ENCODE assay signal across 7 mouse cellular contexts in genomic region chr8:77492356-77493058, GRCm38 (mm10). TPM values are rescaled to one million over a fixed set of nuclear protein-coding genes. Genes with fewer than 3 reads are reported as not detected.
DNase-seq lines count a peak whose midpoint lies in the region; ATAC-seq and TF ChIP-seq lines count a peak whose summit lies in the region.

No protein-coding gene starts in this region.

- H3K4me3 ChIP-seq in heart, embryonic 15.5 days, result no peak overlapping the region
- no peak overlapping the region for H3K4me3 ChIP-seq in liver, embryonic 11.5 days (ENCODE audit: low read depth, low read length)
- no peak overlapping the region for H3K4me3 ChIP-seq in midbrain, postnatal 0 days (ENCODE audit: low read depth, low read length)
- H3K4me3 ChIP-seq in thymus, adult 2 months (ENCODE audit: control insufficient read depth, insufficient read depth, low read length), result no peak overlapping the region

- no peak overlapping the region for H3K9ac ChIP-seq in heart, embryonic 15.5 days
- peak overlapping the region; percentile 26; the same call in 1 of the 2 replicates for H3K9ac ChIP-seq in liver, embryonic 11.5 days (ENCODE audit: low read depth, low read length)
- H3K9ac ChIP-seq in midbrain, postnatal 0 days (replicated peaks; ENCODE audit: low read length, poor library complexity, severe bottlenecking), result no peak overlapping the region

- peak overlapping the region; percentile 89 for H3K27ac ChIP-seq in heart, embryonic 15.5 days
- H3K27ac ChIP-seq in liver, embryonic 11.5 days (ENCODE audit: low read depth, low read length), result peak overlapping the region; percentile 71
- H3K27ac ChIP-seq in midbrain, postnatal 0 days (ENCODE audit: low read depth, low read length), result no peak overlapping the region
- H3K27ac ChIP-seq in thymus, adult 2 months (ENCODE audit: control insufficient read depth, insufficient read depth, low read length), result no peak overlapping the region

- H3K36me3 ChIP-seq in heart, embryonic 15.5 days, result no peaks in the 10 kb centered on the region
- H3K36me3 ChIP-seq in liver, embryonic 11.5 days (ENCODE audit: control insufficient read depth, insufficient read depth, low read length), result no peaks in the 10 kb centered on the region
- no peaks in the 10 kb centered on the region for H3K36me3 ChIP-seq in midbrain, postnatal 0 days (ENCODE audit: insufficient read depth, low read length)
- H3K36me3 ChIP-seq in thymus, adult 2 months (ENCODE audit: control insufficient read depth, insufficient read depth, low read length), result no peaks in the 10 kb centered on the region

- WGBS in heart, embryonic 15.5 days, result 21% methylated on average over 5 of the region's 5 CpGs
- 56% methylated on average over 5 of the region's 5 CpGs for WGBS in liver, embryonic 11.5 days
- 88% methylated on average over 5 of the region's 5 CpGs for WGBS in midbrain, postnatal 0 days
- 43% methylated on average over 5 of the region's 5 CpGs for WGBS in thymus, adult 2 months

- peak; percentile 24 for DNase-seq in CD4-positive, CD25-positive, alpha-beta regulatory T cell, adult 2 months (ENCODE audit: low read depth, low spot score)
- no peak for DNase-seq in liver, embryonic 11.5 days (ENCODE audit: low spot score)
- no peak for DNase-seq in embryo, embryonic 11 days
- DNase-seq in midbrain, postnatal 0 days (ENCODE audit: low spot score), result no peak
- no peak for DNase-seq in thymus, adult 2 months

- H3K4me1 ChIP-seq in heart, embryonic 15.5 days (replicated peaks), result peaks cover 90% of the 10 kb centered on the region
- peaks cover 65% of the 10 kb centered on the region for H3K4me1 ChIP-seq in liver, embryonic 11.5 days (replicated peaks; ENCODE audit: control insufficient read depth, insufficient read depth, low read length)
- peaks cover 2% of the 10 kb centered on the region; the same call in 1 of the 2 replicates for H3K4me1 ChIP-seq in midbrain, postnatal 0 days (ENCODE audit: insufficient read depth, low read length)
- H3K4me1 ChIP-seq in thymus, adult 2 months (replicated peaks; ENCODE audit: control insufficient read depth, insufficient read depth, low read length), result peaks cover 18% of the 10 kb centered on the region

- no peaks in the 10 kb centered on the region for H3K27me3 ChIP-seq in heart, embryonic 15.5 days
- H3K27me3 ChIP-seq in liver, embryonic 11.5 days (replicated peaks; ENCODE audit: control insufficient read depth, insufficient read depth, low read length), result no peaks in the 10 kb centered on the region
- no peaks in the 10 kb centered on the region for H3K27me3 ChIP-seq in midbrain, postnatal 0 days (ENCODE audit: insufficient read depth, low read length)
- no peaks in the 10 kb centered on the region for H3K27me3 ChIP-seq in thymus, adult 2 months (ENCODE audit: control insufficient read depth, insufficient read depth, low read length)

- no peaks in the 10 kb centered on the region for H3K9me3 ChIP-seq in heart, embryonic 15.5 days (replicated peaks)
- H3K9me3 ChIP-seq in liver, embryonic 11.5 days (ENCODE audit: control insufficient read depth, low read length), result no peaks in the 10 kb centered on the region
- no peaks in the 10 kb centered on the region for H3K9me3 ChIP-seq in midbrain, postnatal 0 days (ENCODE audit: low read length)

- TF ChIP-seq POLR2A in thymus, adult 2 months (IDR thresholded peaks at IDR 0.05; ENCODE audit: control insufficient read depth, extremely low read depth, insufficient read depth, low read length, poor library complexity), result no peak

- peak overlapping the region; percentile 42 for H3K4me2 ChIP-seq in heart, embryonic 15.5 days
- H3K4me2 ChIP-seq in liver, embryonic 11.5 days, result peak overlapping the region; percentile 45
- no peak overlapping the region for H3K4me2 ChIP-seq in midbrain, postnatal 0 days (ENCODE audit: low read depth, low read length, poor library complexity, severe bottlenecking)

- ATAC-seq in activated CD4-positive, CD25-positive, alpha-beta regulatory T cell, adult 4 months, result peak; percentile 14
- ATAC-seq in heart, embryonic 15.5 days (replicated peaks; ENCODE audit: insufficient number of reproducible peaks, insufficient read depth, low FRiP score, low read depth), result peak; percentile 51; the same call in 1 of the 2 replicates
- ATAC-seq in liver, embryonic 11.5 days (replicated peaks; ENCODE audit: low FRiP score), result no peak
- ATAC-seq in midbrain, postnatal 0 days (ENCODE audit: low FRiP score), result no peak

- no peak for TF ChIP-seq CTCF in midbrain, postnatal 0 days (IDR thresholded peaks at IDR 0.05)
- no peak for TF ChIP-seq CTCF in thymus, adult 2 months (IDR thresholded peaks at IDR 0.05; ENCODE audit: borderline replicate concordance, control insufficient read depth, extremely low read depth, insufficient read depth, low read length, poor library complexity)

RNA-seq across cellular contexts. Expression of gene Arhgap10, which starts 25.2 kb away (rescaled TPM):
- 1 to 10 TPM; 2.1 to 2.9 TPM for polyA plus RNA-seq in activated CD4-positive, CD25-positive, alpha-beta regulatory T cell, adult 4 months (2017; shearing (Covaris generic))
- 26.6 and 29.3 TPM in 2 replicates for polyA plus RNA-seq in heart, embryonic 15.5 days (2015; fragmentation: Nextera tagmentation; extraction: Ambion mirVana)
- polyA plus RNA-seq in liver, embryonic 11.5 days (2014; fragmentation: Nextera tagmentation; extraction: Ambion mirVana), result 20.1 and 20.2 TPM in 2 replicates
- 4.4 and 5.4 TPM in 2 replicates for total RNA-seq in midbrain, postnatal 0 days (2014; rRNA removed)
- 2.3 TPM in 2 replicates for polyA plus RNA-seq in midbrain, postnatal 0 days (2015; fragmentation: Nextera tagmentation; extraction: Ambion mirVana)
- 12.9 and 13.2 TPM in 2 replicates for polyA plus RNA-seq in thymus, adult 2 months (2012; rRNA removed)

RNA-seq across cellular contexts. Expression of gene Prmt9, which starts 56.7 kb away (rescaled TPM):
- 10 to 100 TPM; 11.5 to 15.7 TPM for polyA plus RNA-seq in activated CD4-positive, CD25-positive, alpha-beta regulatory T cell, adult 4 months (2017; shearing (Covaris generic))
- 11.2 and 13.1 TPM in 2 replicates for polyA plus RNA-seq in heart, embryonic 15.5 days (2015; fragmentation: Nextera tagmentation; extraction: Ambion mirVana)
- polyA plus RNA-seq in liver, embryonic 11.5 days (2014; fragmentation: Nextera tagmentation; extraction: Ambion mirVana), result 17.0 and 21.3 TPM in 2 replicates
- total RNA-seq in midbrain, postnatal 0 days (2014; rRNA removed), result 26.5 and 28.1 TPM in 2 replicates
- polyA plus RNA-seq in midbrain, postnatal 0 days (2015; fragmentation: Nextera tagmentation; extraction: Ambion mirVana), result 21.3 and 21.5 TPM in 2 replicates
- 15.3 and 15.5 TPM in 2 replicates for polyA plus RNA-seq in thymus, adult 2 months (2012; rRNA removed)

Comparison
In these comparisons a context has a peak if more than half of its experiments do, and no peak if none do; other contexts are left out.
1. ATAC-seq: peak in activated CD4-positive, CD25-positive, alpha-beta regulatory T cell, adult 4 months (single experiment) and heart, embryonic 15.5 days (single experiment); none in liver, embryonic 11.5 days (single experiment) and midbrain, postnatal 0 days (single experiment).
2. H3K27ac ChIP-seq: peak in heart, embryonic 15.5 days (single experiment) and liver, embryonic 11.5 days (single experiment); none in midbrain, postnatal 0 days (single experiment) and thymus, adult 2 months (single experiment).